Mouse (Mus musculus): ENCODE data around the gene Yrdc. TPM values are rescaled to one million over a fixed set of nuclear protein-coding genes. Genes with fewer than 3 reads are reported as not detected.

Yrdc gene
- polyA plus RNA-seq, 1 experiment from 2014 or later: 44.7 TPM

GRCm38 (mm10) chr4:124829671-124830070, 20.8 kb upstream of the Yrdc start:
- DNase-seq (no peak), ATAC-seq (ENCODE audit: insufficient read depth) (no peak)
- TF ChIP-seq CTCF (IDR thresholded peaks at IDR 0.05; ENCODE audit: low read depth): no peak
- H3K4me1 ChIP-seq (ENCODE audit: insufficient read depth): no peaks in the 10 kb centered on the region
- no peaks in the 10 kb centered on the region for H3K27me3 ChIP-seq (ENCODE audit: insufficient read depth, low read length)
- no peak overlapping the region for H3K9ac ChIP-seq
- H3K4me3 ChIP-seq (ENCODE audit: low read depth, low read length): no peak overlapping the region
- no peak overlapping the region for H3K4me2 ChIP-seq
- no peaks in the 10 kb centered on the region for H3K9me3 ChIP-seq (ENCODE audit: low read depth, low read length)
- 70% methylated on average over 5 of the region's 5 CpGs for WGBS
- H3K36me3 ChIP-seq (ENCODE audit: insufficient read depth): peaks cover 66% of the 10 kb centered on the region
- no peak overlapping the region for H3K27ac ChIP-seq (ENCODE audit: low read depth)

GRCm38 (mm10) chr4:124832796-124833195, 17.7 kb upstream of the Yrdc start:
- H3K4me1 ChIP-seq (ENCODE audit: insufficient read depth): no peaks in the 10 kb centered on the region
- 92% methylated on average over 10 of the region's 10 CpGs for WGBS
- H3K27me3 ChIP-seq (ENCODE audit: insufficient read depth, low read length): no peaks in the 10 kb centered on the region
- no peak overlapping the region for H3K4me3 ChIP-seq (ENCODE audit: low read depth, low read length)
- H3K9ac ChIP-seq: no peak overlapping the region
- H3K9me3 ChIP-seq (ENCODE audit: low read depth, low read length): no peaks in the 10 kb centered on the region
- ATAC-seq (ENCODE audit: insufficient read depth) (no peak), DNase-seq (no peak)
- no peak overlapping the region for H3K27ac ChIP-seq (ENCODE audit: low read depth)
- H3K4me2 ChIP-seq: no peak overlapping the region
- peaks cover 45% of the 10 kb centered on the region; the same call in 1 of the 2 replicates for H3K36me3 ChIP-seq (ENCODE audit: insufficient read depth)
- TF ChIP-seq CTCF (IDR thresholded peaks at IDR 0.05; ENCODE audit: low read depth): no peak

- no peak for ATAC-seq (ENCODE audit: insufficient read depth)
- peaks cover 51% of the 10 kb centered on the region for H3K36me3 ChIP-seq (ENCODE audit: insufficient read depth)
- TF ChIP-seq CTCF (IDR thresholded peaks at IDR 0.05; ENCODE audit: low read depth): no peak
Measured at GRCm38 (mm10) chr4:124838035-124838700, 12.3 kb upstream of the Yrdc start.

GRCm38 (mm10) chr4:124840998-124841397, 9.5 kb upstream of the Yrdc start:
- H3K36me3 ChIP-seq (ENCODE audit: insufficient read depth): peaks cover 66% of the 10 kb centered on the region
- H3K4me2 ChIP-seq: no peak overlapping the region
- peak; percentile 9 for DNase-seq
- no peaks in the 10 kb centered on the region for H3K4me1 ChIP-seq (ENCODE audit: insufficient read depth)
- no peak overlapping the region for H3K27ac ChIP-seq (ENCODE audit: low read depth)
- ATAC-seq (ENCODE audit: insufficient read depth): no peak
- 94% methylated on average over 1 of the region's 1 CpGs for WGBS
- H3K4me3 ChIP-seq (ENCODE audit: low read depth, low read length): no peak overlapping the region
- no peaks in the 10 kb centered on the region for H3K9me3 ChIP-seq (ENCODE audit: low read depth, low read length)
- H3K27me3 ChIP-seq (ENCODE audit: insufficient read depth, low read length): no peaks in the 10 kb centered on the region
- TF ChIP-seq CTCF (IDR thresholded peaks at IDR 0.05; ENCODE audit: low read depth): peak; percentile 34
- no peak overlapping the region for H3K9ac ChIP-seq

More at GRCm38 (mm10) chr4:124838035-124838700, 12.3 kb upstream of the Yrdc start:
- Histone ChIP-seq H3K9ac (no peak overlapping the region), H3K4me2 (no peak overlapping the region), H3K4me1 (ENCODE audit: insufficient read depth) (no peaks in the 10 kb centered on the region), H3K4me3 (ENCODE audit: low read depth, low read length) (no peak overlapping the region), H3K27ac (ENCODE audit: low read depth) (no peak overlapping the region), H3K9me3 (ENCODE audit: low read depth, low read length) (no peaks in the 10 kb centered on the region), H3K27me3 (ENCODE audit: insufficient read depth, low read length) (no peaks in the 10 kb centered on the region)
- 84% methylated on average over 14 of the region's 14 CpGs for WGBS
- no peak for DNase-seq

- H3K27ac ChIP-seq (ENCODE audit: low read depth): no peak overlapping the region
- H3K4me1 ChIP-seq (ENCODE audit: insufficient read depth): no peaks in the 10 kb centered on the region
- peak; percentile 76 for TF ChIP-seq CTCF (IDR thresholded peaks at IDR 0.05; ENCODE audit: low read depth)
- no peak for ATAC-seq (ENCODE audit: insufficient read depth)
- H3K9me3 ChIP-seq (ENCODE audit: low read depth, low read length): no peaks in the 10 kb centered on the region
- H3K9ac ChIP-seq: no peak overlapping the region
- peak; percentile 52 for DNase-seq
- H3K36me3 ChIP-seq (ENCODE audit: insufficient read depth): peaks cover 59% of the 10 kb centered on the region
- 48% methylated on average over 11 of the region's 11 CpGs for WGBS
- H3K4me2 ChIP-seq: no peak overlapping the region
- no peak overlapping the region for H3K4me3 ChIP-seq (ENCODE audit: low read depth, low read length)
- no peaks in the 10 kb centered on the region for H3K27me3 ChIP-seq (ENCODE audit: insufficient read depth, low read length)
Measured at GRCm38 (mm10) chr4:124843493-124843892, 7.0 kb upstream of the Yrdc start.

GRCm38 (mm10) chr4:124847573-124847972, 2.9 kb upstream of the Yrdc start:
- peak; percentile 89 for TF ChIP-seq CTCF (IDR thresholded peaks at IDR 0.05; ENCODE audit: low read depth)
- no peak overlapping the region for H3K4me3 ChIP-seq (ENCODE audit: low read depth, low read length)
- no peak overlapping the region for H3K9ac ChIP-seq
- H3K27ac ChIP-seq (ENCODE audit: low read depth): no peak overlapping the region
- 6% methylated on average over 8 of the region's 8 CpGs for WGBS
- no peaks in the 10 kb centered on the region for H3K27me3 ChIP-seq (ENCODE audit: insufficient read depth, low read length)
- peaks cover 4% of the 10 kb centered on the region; the same call in 1 of the 2 replicates for H3K4me1 ChIP-seq (ENCODE audit: insufficient read depth)
- ATAC-seq (ENCODE audit: insufficient read depth) (no peak), DNase-seq (peak; percentile 87)
- no peak overlapping the region for H3K4me2 ChIP-seq
- H3K9me3 ChIP-seq (ENCODE audit: low read depth, low read length): no peaks in the 10 kb centered on the region
- H3K36me3 ChIP-seq (ENCODE audit: insufficient read depth): peaks cover 28% of the 10 kb centered on the region; the same call in 1 of the 2 replicates

- peak overlapping the region; percentile 96 for H3K4me3 ChIP-seq (ENCODE audit: low read depth, low read length)
- TF ChIP-seq CTCF (IDR thresholded peaks at IDR 0.05; ENCODE audit: low read depth): no peak
- peak overlapping the region; percentile 73 for H3K4me2 ChIP-seq
- ATAC-seq (ENCODE audit: insufficient read depth) (peak; percentile 40), DNase-seq (peak; percentile 88)
- H3K9me3 ChIP-seq (ENCODE audit: low read depth, low read length): no peaks in the 10 kb centered on the region
- peak overlapping the region; percentile 92 for H3K27ac ChIP-seq (ENCODE audit: low read depth)
- H3K4me1 ChIP-seq (ENCODE audit: insufficient read depth): peaks cover 4% of the 10 kb centered on the region; the same call in 1 of the 2 replicates
- H3K27me3 ChIP-seq (ENCODE audit: insufficient read depth, low read length): no peaks in the 10 kb centered on the region
- WGBS: 1% methylated on average over 24 of the region's 24 CpGs
- peak overlapping the region; percentile 84 for H3K9ac ChIP-seq
- H3K36me3 ChIP-seq (ENCODE audit: insufficient read depth): peaks cover 29% of the 10 kb centered on the region
Measured at GRCm38 (mm10) chr4:124849631-124850260, 733 bp upstream of the Yrdc start.
